Mouse (Mus musculus) hindbrain, embryonic 13.5 days (tissue): ENCODE measurements around the gene Fgf18. TPM values are rescaled to one million over a fixed set of nuclear protein-coding genes. Genes with fewer than 3 reads are reported as not detected.
A peak's percentile ranks its signal among the peaks of the same experiment; 100 is the strongest.

Source experiments
- ATAC-seq: fragments of 200-750 bp; cut with Nextera tagmentation; 2 replicates; pipeline ENCODE4 v1.8.0; 2017; ENCODE audit warnings: moderate TSS enrichment; ENCODE audit not compliant: low FRiP score
- H3K27ac ChIP-seq: fragments of 300-500 bp; sonication (generic); 2 replicates; pipeline ENCODE4 v1.5.1; 2015; ENCODE audit warnings: inconsistent platforms, mild to moderate bottlenecking, moderate library complexity
- H3K27me3 ChIP-seq: fragments of 300-500 bp; sonication (generic); 2 replicates; pipeline ENCODE4 v1.6.1; 2015; ENCODE audit warnings: mild to moderate bottlenecking, inconsistent platforms
- H3K36me3 ChIP-seq: fragments of 300-500 bp; sonication (generic); 2 replicates; pipeline ENCODE4 v1.6.1; 2015; ENCODE audit warnings: mild to moderate bottlenecking, inconsistent platforms
- H3K4me1 ChIP-seq: fragments of 300-500 bp; sonication (generic); replicated peaks from 2 replicates; pipeline ENCODE4 v1.6.1; 2015; ENCODE audit warnings: inconsistent platforms
- H3K4me2 ChIP-seq: fragments of 300-500 bp; sonication (generic); 2 replicates; pipeline ENCODE4 v1.6.1; 2015; ENCODE audit warnings: inconsistent platforms, mild to moderate bottlenecking, moderate library complexity
- H3K4me3 ChIP-seq: fragments of 300-500 bp; sonication (generic); 2 replicates; pipeline ENCODE4 v1.5.1; 2015; ENCODE audit warnings: mild to moderate bottlenecking, inconsistent platforms
- H3K9ac ChIP-seq: fragments of 300-500 bp; sonication (generic); 2 replicates; pipeline ENCODE4 v1.6.1; 2015; ENCODE audit warnings: mild to moderate bottlenecking, inconsistent platforms
- H3K9me3 ChIP-seq: fragments of 300-500 bp; sonication (generic); 2 replicates; pipeline ENCODE4 v1.6.1; 2016; ENCODE audit warnings: inconsistent platforms
- WGBS: fragments of 180-500 bp; shearing (Covaris S2); methylation state at CpG from one replicate; pipeline ENCODE4 v1.1.7; 2015; 5-methylcytosine and 5-hydroxymethylcytosine counted together
- polyA plus RNA-seq: library from polyadenylated mRNA; unstranded; fragments of >200 nt; fragmentation: Nextera tagmentation; extraction: Ambion mirVana; gene quantifications from 2 replicates; pipeline ENCODE4 v1.2.1, GENCODE M21; 2015

Fgf18 gene
- 4.8 and 5.0 TPM in 2 replicates for polyA plus RNA-seq

DNA sequence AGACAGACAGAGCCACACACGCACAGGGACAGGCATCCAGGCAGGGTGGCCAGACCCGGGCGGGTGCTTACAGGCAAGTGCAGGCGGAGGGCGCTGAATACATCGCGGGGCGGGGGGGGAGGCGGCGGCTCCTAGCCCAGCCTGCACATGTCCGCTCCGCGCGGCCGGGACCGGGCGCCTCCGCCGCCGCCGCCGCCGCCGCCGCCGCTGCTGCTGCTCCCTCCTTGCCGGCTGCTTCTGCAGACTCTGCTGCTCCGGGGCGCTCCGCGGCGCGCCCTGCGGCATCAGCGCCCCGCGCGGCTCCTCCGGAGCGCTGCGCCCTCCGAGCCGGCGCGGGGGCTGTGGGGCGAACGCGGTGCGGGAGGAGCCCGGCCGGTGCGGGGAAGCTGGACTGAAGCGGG lies at the start of gene Fgf18:
TSS of gene Fgf18 (minus strand) at position 230 of the 401 bp plus-strand sequence.
- Histone ChIP-seq H3K36me3 (peaks cover 28% of the 10 kb centered on the region), H3K9ac (peak within 1 kb of the TSS; percentile 85), H3K27me3 (peaks cover 33% of the 10 kb centered on the region), H3K9me3 (no peaks in the 10 kb centered on the region), H3K27ac (peak within 1 kb of the TSS; percentile 86), H3K4me2 (peak within 1 kb of the TSS; percentile 84), H3K4me1 (peaks cover 50% of the 10 kb centered on the region), H3K4me3 (peak within 1 kb of the TSS; percentile 64)
- peak; percentile 47 for ATAC-seq
- under 1% methylated on average over 37 of the region's 53 CpGs for WGBS

DNA sequence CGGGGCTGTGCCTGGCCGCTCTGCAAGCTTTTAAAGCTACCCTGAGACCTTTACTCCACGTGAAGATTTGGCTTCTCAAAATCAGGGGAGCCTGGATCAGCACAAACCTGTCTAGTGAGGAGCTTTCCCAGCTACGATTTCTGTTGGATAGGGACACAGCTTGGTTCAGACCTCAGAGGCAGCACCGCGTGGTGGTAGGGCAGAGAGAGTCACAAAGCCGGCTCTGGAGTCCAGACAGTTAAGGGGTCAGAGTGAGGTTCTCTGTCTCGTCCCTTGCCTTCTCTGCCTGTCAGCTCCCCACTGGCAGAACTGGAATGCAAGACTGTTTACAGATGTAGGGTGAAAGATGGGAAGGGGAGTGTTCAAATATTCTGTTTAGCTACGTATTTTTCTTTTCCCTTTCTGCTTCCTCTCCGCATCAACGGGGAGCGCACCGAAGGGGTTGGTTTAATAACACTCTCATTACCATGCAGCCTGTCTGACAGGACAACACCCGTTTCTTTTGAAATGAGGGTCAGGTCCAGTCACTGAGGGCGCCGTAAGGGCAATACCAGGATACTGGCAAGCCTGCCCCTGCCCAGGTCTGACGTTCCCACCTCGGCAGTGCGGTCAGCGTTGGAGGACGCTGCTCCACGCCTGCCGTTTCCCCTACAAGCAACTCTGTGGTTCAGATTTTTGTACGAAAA lies 49.4 kb upstream of the Fgf18 start:
- Histone ChIP-seq H3K27ac (peak overlapping the region; percentile 52), H3K9me3 (no peaks in the 10 kb centered on the region; the same call in 1 of the 2 replicates), H3K4me3 (peak overlapping the region; percentile 47; the same call in 1 of the 2 replicates), H3K36me3 (no peaks in the 10 kb centered on the region), H3K9ac (peak overlapping the region; percentile 74; the same call in 1 of the 2 replicates), H3K4me1 (peaks cover 46% of the 10 kb centered on the region), H3K4me2 (peak overlapping the region; percentile 52), H3K27me3 (peaks cover 94% of the 10 kb centered on the region)
- WGBS = 7% methylated on average over 24 of the region's 24 CpGs
- peak; percentile 4; the same call in 1 of the 2 replicates for ATAC-seq

DNA sequence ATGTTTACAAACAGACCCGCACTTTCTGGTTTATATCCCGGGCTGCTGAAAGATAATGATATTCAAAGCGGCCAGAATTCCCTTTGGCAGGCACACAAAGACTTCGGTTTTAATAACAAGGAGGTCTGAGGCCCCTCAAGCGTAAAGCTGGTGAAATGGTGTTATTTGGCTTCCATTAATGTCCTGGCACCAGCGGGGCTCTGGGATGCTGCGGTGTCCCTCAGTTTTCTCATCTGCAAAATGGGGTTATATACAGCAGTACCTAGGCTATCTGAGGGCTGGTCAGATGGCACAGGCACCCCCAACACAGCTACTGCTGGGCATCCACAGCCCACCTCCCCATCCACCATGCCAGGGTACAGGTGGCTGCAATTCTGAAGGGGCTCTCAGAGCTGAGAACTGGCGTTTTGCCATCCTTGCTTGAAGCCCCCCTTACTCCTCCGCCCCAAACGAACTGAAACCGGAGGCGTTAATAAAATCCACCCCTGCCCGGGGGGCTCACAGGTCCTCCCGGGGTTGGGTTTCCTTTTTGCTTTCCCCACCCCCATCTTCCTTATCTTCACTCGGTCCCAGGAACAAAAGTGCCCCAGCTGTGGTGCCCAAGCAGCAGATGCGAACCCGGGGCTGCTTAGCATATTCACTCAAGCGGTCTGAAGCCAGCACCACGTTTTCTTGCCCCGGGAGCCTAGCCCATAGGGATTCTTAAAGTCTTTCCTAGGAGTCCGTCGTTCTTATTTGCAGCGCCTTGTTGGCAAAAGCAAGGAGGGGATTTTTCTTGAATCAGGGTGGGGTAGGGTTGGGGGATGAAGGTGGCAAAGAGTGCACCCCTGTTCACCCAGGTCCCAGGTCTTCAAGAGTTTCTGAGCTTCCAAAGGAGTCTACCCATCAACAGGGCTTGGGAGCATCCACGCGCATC lies 48.6 kb upstream of the Fgf18 start:
- no peaks in the 10 kb centered on the region; the same call in 1 of the 2 replicates for H3K9me3 ChIP-seq
- no peak overlapping the region for H3K4me3 ChIP-seq
- ATAC-seq = 0 out of 2 replicates have a peak, but pooled peaks have one; percentile 15
- peaks cover 38% of the 10 kb centered on the region for H3K4me1 ChIP-seq
- no peaks in the 10 kb centered on the region for H3K36me3 ChIP-seq
- H3K9ac ChIP-seq = 0 out of 2 replicates have a peak overlapping the region, but pooled peaks have one; percentile 74
- 3% methylated on average over 25 of the region's 25 CpGs for WGBS
- peak overlapping the region; percentile 52; the same call in 1 of the 2 replicates for H3K4me2 ChIP-seq
- peaks cover 95% of the 10 kb centered on the region for H3K27me3 ChIP-seq
- peak overlapping the region; percentile 52; the same call in 1 of the 2 replicates for H3K27ac ChIP-seq

DNA sequence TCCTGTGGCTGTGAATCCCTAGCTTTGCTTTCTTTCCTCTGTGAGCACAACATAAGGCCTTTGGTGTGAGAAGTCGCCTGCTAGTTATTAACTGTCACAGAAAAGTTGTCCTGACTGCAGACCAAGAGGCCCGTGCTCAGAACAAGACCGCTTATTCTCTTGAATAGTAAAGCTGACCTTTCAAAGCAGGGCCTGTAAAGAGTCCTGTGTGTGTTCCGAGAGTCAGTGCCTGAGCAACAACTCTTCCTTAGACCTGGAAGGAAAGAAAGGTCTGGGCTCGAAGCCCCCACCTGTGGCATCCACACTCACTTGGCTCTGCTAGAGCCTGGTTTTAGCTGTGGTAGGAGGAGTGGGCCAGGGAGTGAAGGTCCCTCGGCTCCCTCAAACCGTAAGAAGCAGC lies 47.9 kb upstream of the Fgf18 start:
- no peak for ATAC-seq
- WGBS = 17% methylated on average over 7 of the region's 7 CpGs
- Histone ChIP-seq H3K9me3 (no peaks in the 10 kb centered on the region; the same call in 1 of the 2 replicates), H3K36me3 (no peaks in the 10 kb centered on the region), H3K4me2 (no peak overlapping the region), H3K9ac (no peak overlapping the region), H3K27ac (no peak overlapping the region), H3K4me1 (peaks cover 30% of the 10 kb centered on the region), H3K27me3 (peaks cover 95% of the 10 kb centered on the region), H3K4me3 (no peak overlapping the region)

DNA sequence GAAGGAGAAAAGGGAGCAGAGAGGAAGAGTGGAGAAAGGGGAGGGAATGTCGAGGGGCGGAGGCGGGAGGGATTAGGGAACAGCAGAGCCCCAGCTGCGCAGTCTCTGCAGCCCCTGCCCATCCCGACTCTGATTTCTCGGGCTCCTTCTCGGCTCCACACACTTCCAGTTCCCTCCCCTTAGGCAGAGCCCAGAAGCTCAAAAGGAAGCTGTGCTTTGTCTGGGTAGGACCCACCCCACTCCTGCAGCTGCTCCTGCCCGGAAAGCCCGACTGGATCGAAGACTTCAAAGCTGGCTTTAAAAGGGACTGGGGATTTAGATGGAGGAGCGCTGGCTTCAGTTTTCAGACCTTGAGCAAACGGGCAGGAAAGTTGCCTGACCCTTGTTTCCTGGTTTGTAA lies 46.5 kb upstream of the Fgf18 start:
- Histone ChIP-seq H3K4me3 (no peak overlapping the region), H3K4me1 (peaks cover 26% of the 10 kb centered on the region), H3K27me3 (peaks cover 82% of the 10 kb centered on the region), H3K9ac (no peak overlapping the region), H3K4me2 (peak overlapping the region; percentile 30), H3K36me3 (no peaks in the 10 kb centered on the region), H3K9me3 (no peaks in the 10 kb centered on the region; the same call in 1 of the 2 replicates), H3K27ac (no peak overlapping the region)
- no peak for ATAC-seq
- WGBS = 1% methylated on average over 12 of the region's 12 CpGs

DNA sequence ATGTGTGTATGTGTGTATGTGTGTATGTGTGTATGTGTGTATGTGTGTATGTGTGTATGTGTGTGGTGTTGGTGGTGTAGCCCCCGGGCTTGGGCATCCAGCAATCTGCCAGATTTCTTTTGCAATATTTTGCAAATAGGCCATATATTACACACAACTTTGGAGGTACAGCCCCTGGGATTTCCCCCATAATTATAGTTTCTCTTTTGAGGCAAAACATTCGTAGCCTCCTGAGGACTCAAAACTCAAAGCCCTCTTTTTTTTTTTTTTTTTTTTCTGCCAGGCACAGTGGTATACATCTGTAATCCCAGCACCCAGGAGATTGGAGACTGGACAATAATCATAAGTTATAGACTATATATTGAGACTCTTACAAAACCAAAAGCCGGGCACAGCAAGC lies 34.6 kb upstream of the Fgf18 start:
- Histone ChIP-seq H3K27me3 (peaks cover 39% of the 10 kb centered on the region), H3K9ac (no peak overlapping the region), H3K27ac (no peak overlapping the region), H3K4me3 (no peak overlapping the region), H3K36me3 (no peaks in the 10 kb centered on the region), H3K4me2 (no peak overlapping the region), H3K4me1 (peaks cover 13% of the 10 kb centered on the region), H3K9me3 (0 out of 2 replicates have a peak, but pooled peaks cover 3% of the 10 kb centered on the region)
- ATAC-seq = no peak
- WGBS = 90% methylated on average over 3 of the region's 3 CpGs

DNA sequence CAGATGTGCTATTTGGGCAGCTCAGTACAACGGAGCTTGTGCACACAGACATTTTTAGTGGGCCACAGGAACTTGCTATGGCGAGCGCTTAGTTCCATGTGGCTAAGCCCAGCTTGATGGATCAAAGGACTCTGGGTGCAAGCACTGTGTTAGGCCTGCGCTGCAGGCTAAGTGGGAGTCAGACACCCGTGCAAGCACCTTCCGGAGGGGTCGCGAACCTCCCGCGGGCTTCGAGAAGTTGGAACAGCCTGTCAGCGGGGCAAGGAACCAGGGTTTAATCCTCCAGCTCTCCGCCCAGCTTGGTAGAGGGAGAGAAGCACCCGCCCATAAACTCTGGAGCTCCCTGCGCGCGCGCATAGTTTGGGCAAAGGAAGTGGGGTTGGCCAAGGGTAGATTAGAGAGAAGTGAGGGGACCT lies 33.5 kb upstream of the Fgf18 start:
- Histone ChIP-seq H3K9ac (peak overlapping the region; percentile 46), H3K36me3 (no peaks in the 10 kb centered on the region), H3K27me3 (peaks cover 39% of the 10 kb centered on the region), H3K4me1 (peaks cover 13% of the 10 kb centered on the region), H3K27ac (no peak overlapping the region), H3K4me3 (peak overlapping the region; percentile 16; the same call in 1 of the 2 replicates), H3K9me3 (0 out of 2 replicates have a peak, but pooled peaks cover 3% of the 10 kb centered on the region), H3K4me2 (peak overlapping the region; percentile 47)
- no peak for ATAC-seq
- WGBS = 5% methylated on average over 18 of the region's 18 CpGs

DNA sequence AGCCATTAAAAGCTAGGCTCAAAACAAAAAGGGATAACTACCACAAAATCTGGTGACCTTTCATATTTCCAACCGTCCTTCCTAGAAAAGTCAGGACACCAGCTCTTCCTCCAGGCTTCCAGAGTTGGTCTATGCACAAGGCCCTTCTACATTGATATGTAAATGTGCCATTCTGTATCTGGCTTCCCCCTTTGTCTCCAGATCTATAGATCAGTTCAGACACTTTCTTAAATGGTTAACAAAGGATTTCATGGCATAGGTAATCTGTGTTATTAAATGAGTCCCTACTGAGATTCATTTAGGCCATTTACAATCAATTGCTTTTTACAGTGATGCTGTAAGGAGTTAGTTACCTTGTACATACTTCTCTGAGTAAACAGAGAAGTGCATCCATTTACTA lies 32.6 kb upstream of the Fgf18 start:
- WGBS = 21% methylated on average over 1 of the region's 1 CpGs
- no peaks in the 10 kb centered on the region for H3K36me3 ChIP-seq
- H3K27me3 ChIP-seq = peaks cover 39% of the 10 kb centered on the region
- H3K4me3 ChIP-seq = no peak overlapping the region
- H3K4me1 ChIP-seq = peaks cover 13% of the 10 kb centered on the region
- H3K9ac ChIP-seq = no peak overlapping the region
- ATAC-seq = no peak
- H3K4me2 ChIP-seq = no peak overlapping the region
- H3K9me3 ChIP-seq = no peaks in the 10 kb centered on the region
- no peak overlapping the region for H3K27ac ChIP-seq

DNA sequence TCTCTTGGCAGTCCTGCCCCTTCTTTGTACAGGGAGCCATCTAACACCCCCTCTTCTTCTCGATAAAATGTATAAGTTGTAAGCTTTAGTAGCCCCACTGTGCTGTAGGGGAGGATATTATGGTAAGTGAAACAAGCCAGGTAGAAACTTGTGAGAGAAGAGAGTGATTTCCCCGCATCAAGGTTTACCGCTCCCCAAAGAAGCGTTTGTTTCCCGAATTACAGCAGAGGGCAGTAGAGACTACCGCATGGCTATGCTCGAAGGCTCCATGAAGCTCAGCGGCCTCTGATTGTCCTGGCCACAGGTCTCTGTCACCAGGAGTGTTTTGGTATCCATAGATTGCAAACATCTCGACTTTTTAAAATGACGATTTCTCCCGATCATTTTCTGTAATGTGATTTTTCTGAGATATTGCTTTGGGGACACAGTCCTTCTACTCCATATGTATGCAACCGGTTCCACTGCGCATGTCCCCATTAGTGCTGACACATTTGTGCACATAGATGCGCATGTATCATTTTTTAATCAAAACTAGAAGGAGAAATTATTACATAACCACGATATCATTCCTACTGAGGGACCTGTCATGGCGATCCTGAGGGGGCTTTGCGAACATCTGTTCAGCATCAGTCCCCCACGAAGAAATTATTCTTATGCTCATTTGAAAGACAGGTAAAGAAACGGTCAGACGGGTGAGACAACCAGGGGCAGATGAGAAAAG lies 29.5 kb upstream of the Fgf18 start:
- no peak overlapping the region for H3K4me3 ChIP-seq
- no peak overlapping the region for H3K4me2 ChIP-seq
- ATAC-seq = peak; percentile 75; the same call in 1 of the 2 replicates
- H3K27me3 ChIP-seq = peaks cover 31% of the 10 kb centered on the region
- 33% methylated on average over 20 of the region's 20 CpGs for WGBS
- no peak overlapping the region for H3K9ac ChIP-seq
- no peak overlapping the region for H3K27ac ChIP-seq
- no peaks in the 10 kb centered on the region for H3K36me3 ChIP-seq
- H3K4me1 ChIP-seq = peaks cover 13% of the 10 kb centered on the region
- H3K9me3 ChIP-seq = no peaks in the 10 kb centered on the region

DNA sequence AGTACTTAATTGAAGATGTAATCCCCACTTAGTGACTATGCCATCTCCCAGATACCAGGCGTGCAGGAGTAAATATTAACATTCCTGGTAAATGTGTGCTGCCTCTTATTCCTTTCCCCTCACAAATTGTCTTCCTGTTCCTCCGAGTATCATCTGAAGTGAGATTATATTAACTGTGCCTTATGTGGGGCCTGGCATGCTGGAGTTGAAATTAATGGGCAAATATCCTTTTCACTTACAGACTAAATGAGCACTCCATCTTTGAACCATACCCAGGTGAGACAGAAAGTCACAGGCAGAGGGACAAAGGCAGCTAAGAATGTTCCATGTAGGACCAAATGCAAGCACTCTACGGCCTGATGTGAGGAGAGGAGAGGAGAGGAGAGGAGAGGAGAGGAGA lies 28.6 kb upstream of the Fgf18 start:
- H3K36me3 ChIP-seq = no peaks in the 10 kb centered on the region
- no peak overlapping the region for H3K27ac ChIP-seq
- H3K4me1 ChIP-seq = peaks cover 6% of the 10 kb centered on the region
- no peak overlapping the region for H3K4me2 ChIP-seq
- H3K4me3 ChIP-seq = no peak overlapping the region
- peaks cover 28% of the 10 kb centered on the region for H3K27me3 ChIP-seq
- H3K9me3 ChIP-seq = no peaks in the 10 kb centered on the region
- WGBS = 78% methylated on average over 3 of the region's 3 CpGs
- H3K9ac ChIP-seq = no peak overlapping the region
- ATAC-seq = no peak

DNA sequence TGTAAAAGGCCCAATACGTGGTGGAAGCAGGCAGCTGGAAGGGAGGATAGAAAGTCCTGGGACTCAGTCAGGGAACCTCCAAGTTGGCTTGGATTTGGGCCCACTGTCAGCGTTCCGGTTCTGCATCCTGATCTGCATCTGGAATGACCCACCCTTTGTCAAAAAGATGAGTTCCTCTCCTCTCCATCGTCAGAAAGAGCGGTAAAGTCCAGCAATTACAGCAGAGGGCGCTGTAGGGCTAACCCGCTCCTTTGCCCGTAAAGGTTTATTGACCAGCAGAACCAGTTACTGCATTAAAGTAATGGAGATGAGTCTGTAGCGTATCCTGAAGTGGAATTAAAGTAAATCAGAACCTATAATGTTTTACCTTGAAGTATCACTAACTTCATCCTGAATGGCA lies 23.3 kb upstream of the Fgf18 start:
- Histone ChIP-seq H3K27ac (no peak overlapping the region), H3K4me2 (no peak overlapping the region), H3K4me3 (no peak overlapping the region), H3K4me1 (no peaks in the 10 kb centered on the region), H3K9ac (no peak overlapping the region), H3K36me3 (no peaks in the 10 kb centered on the region), H3K9me3 (no peaks in the 10 kb centered on the region), H3K27me3 (0 out of 2 replicates have a peak, but pooled peaks cover 11% of the 10 kb centered on the region)
- ATAC-seq = no peak
- 12% methylated on average over 9 of the region's 9 CpGs for WGBS
